15 mouse cellular contexts compared by ENCODE assay signal in the genomic region with DNA sequence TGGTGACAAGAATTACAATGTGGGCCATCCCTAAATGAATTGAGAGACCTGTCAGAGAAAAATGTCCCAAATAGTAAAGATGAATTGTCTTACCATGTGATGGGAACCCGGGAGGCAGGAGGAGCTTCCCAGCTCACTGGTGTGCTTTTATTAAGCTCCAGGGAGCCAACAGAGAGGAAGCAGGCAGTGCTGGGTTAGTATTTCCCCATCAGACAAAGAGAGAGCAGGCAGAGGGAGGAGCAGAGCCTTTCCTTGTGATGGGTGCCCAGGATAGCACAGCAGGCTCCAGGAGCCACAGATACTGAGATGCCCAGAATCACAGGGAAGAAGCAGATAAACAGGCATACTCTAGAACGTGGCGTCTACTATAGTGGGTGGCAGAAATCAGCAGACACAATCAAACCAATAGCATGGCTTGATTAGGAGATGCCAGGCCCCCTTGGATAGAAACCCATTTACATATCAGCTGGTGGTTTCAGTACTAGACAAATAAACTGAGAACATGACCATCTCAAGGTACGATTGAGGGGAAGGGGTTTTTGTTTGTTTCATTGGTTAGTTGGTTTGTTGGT.
DNase-seq lines count a peak whose midpoint lies in the region; ATAC-seq and TF ChIP-seq lines count a peak whose summit lies in the region.
"Had no signal": no experiment of that assay in that cellular context is flagged by ENCODE, and none has a peak within 500 bp of the region (broad histone marks: within the 10 kb centered on the region; RNA-seq: fewer than 3 reads in every experiment).

No protein-coding gene starts in this region.

- no peaks in the 10 kb centered on the region for H3K27me3 ChIP-seq in kidney, embryonic 15.5 days
- H3K27me3 ChIP-seq in small intestine, adult 2 months (ENCODE audit: control insufficient read depth, insufficient read depth, low read length), result no peaks in the 10 kb centered on the region; the same call in 1 of the 2 replicates
- H3K27me3 ChIP-seq: hindbrain, embryonic 15.5 days; limb, embryonic 15.5 days; neural tube, embryonic 12.5 days had no signal

- H3K9me3 ChIP-seq in kidney, embryonic 15.5 days (replicated peaks), result no peaks in the 10 kb centered on the region
- H3K9me3 ChIP-seq: hindbrain, embryonic 15.5 days; limb, embryonic 15.5 days; neural tube, embryonic 12.5 days had no signal

- no peak for TF ChIP-seq CTCF in small intestine, adult 2 months (IDR thresholded peaks at IDR 0.05; ENCODE audit: extremely low read depth, insufficient read length, insufficient replicate concordance, low read depth, low read length)
- no peak for TF ChIP-seq CTCF in left cerebral cortex, adult 2 months (IDR thresholded peaks at IDR 0.05)

- intact Hi-C loops in left cerebral cortex, adult 2 months (cut with DNase I), result no loop called here

- peak; percentile 32 to 34 for DNase-seq in kidney, adult 8-10 months
- DNase-seq in thymus, postnatal 0 days (ENCODE audit: low spot score), result peak; percentile 44
- DNase-seq in thymus, postnatal 25 days, result no peak
- peak; percentile 14 for DNase-seq in kidney, postnatal 14 days
- DNase-seq in left cerebral cortex, adult 2 months (ENCODE audit: extremely low spot score in 1 of 2, low spot score in 2 of 2), result no peak
- no peak for DNase-seq in layer of hippocampus, adult 9-10 months (ENCODE audit: low spot score)
- DNase-seq: cerebellum, adult 9-10 months; right cerebral cortex, postnatal 4 days had no signal

- peaks cover 8% of the 10 kb centered on the region; the same call in 1 of the 2 replicates for H3K4me1 ChIP-seq in kidney, embryonic 15.5 days
- H3K4me1 ChIP-seq in small intestine, adult 2 months (ENCODE audit: control insufficient read depth, insufficient read depth, insufficient read length, low read length), result no peaks in the 10 kb centered on the region
- H3K4me1 ChIP-seq: hindbrain, embryonic 15.5 days; limb, embryonic 15.5 days; neural tube, embryonic 12.5 days had no signal

- no peak overlapping the region for H3K4me2 ChIP-seq in kidney, embryonic 15.5 days
- H3K4me2 ChIP-seq: hindbrain, embryonic 15.5 days; limb, embryonic 15.5 days; neural tube, embryonic 12.5 days had no signal

- H3K9ac ChIP-seq in kidney, embryonic 15.5 days, result no peak overlapping the region
- H3K9ac ChIP-seq: hindbrain, embryonic 15.5 days; limb, embryonic 15.5 days; neural tube, embryonic 12.5 days had no signal

- WGBS in kidney, embryonic 15.5 days, result 63% methylated on average over 4 of the region's 4 CpGs
- WGBS in small intestine, adult 2 months, result 65% methylated on average over 4 of the region's 4 CpGs

- no peak overlapping the region for H3K4me3 ChIP-seq in kidney, embryonic 15.5 days (replicated peaks)
- H3K4me3 ChIP-seq in small intestine, adult 2 months (ENCODE audit: low read depth, low read length), result peak overlapping the region; percentile 16; the same call in 1 of the 2 replicates
- H3K4me3 ChIP-seq in left cerebral cortex, adult 2 months, result no peak overlapping the region
- H3K4me3 ChIP-seq: hindbrain, embryonic 15.5 days; limb, embryonic 15.5 days; neural tube, embryonic 12.5 days had no signal

- TF ChIP-seq POLR2A in small intestine, adult 2 months (IDR thresholded peaks at IDR 0.05; ENCODE audit: low read depth, low read length), result no peak

- no peak overlapping the region for H3K27ac ChIP-seq in kidney, embryonic 15.5 days
- peak overlapping the region; percentile 71; the same call in 1 of the 2 replicates for H3K27ac ChIP-seq in small intestine, adult 2 months (ENCODE audit: insufficient read depth, low read depth, low read length)
- no peak overlapping the region for H3K27ac ChIP-seq in left cerebral cortex, adult 2 months
- H3K27ac ChIP-seq: hindbrain, embryonic 15.5 days; limb, embryonic 15.5 days; macrophage; neural tube, embryonic 12.5 days had no signal

- H3K36me3 ChIP-seq in kidney, embryonic 15.5 days, result no peaks in the 10 kb centered on the region
- H3K36me3 ChIP-seq in small intestine, adult 2 months (ENCODE audit: control insufficient read depth, insufficient read depth, low read length), result no peaks in the 10 kb centered on the region
- H3K36me3 ChIP-seq: hindbrain, embryonic 15.5 days; limb, embryonic 15.5 days; neural tube, embryonic 12.5 days had no signal

- ATAC-seq in kidney, embryonic 15.5 days (replicated peaks; ENCODE audit: low FRiP score), result no peak
- ATAC-seq: midbrain, embryonic 16.5 days had no signal

Comparison
In these comparisons a context has a peak if more than half of its experiments do, and no peak if none do; other contexts are left out.
1. DNase-seq: peak in kidney, adult 8-10 months (2 of 2), thymus, postnatal 0 days (single experiment) and kidney, postnatal 14 days (single experiment); none in thymus, postnatal 25 days (single experiment), left cerebral cortex, adult 2 months (0 of 2) and layer of hippocampus, adult 9-10 months (single experiment).